Mouse (Mus musculus) forebrain, postnatal 0 days (tissue): ENCODE results near the gene Medag. TPM values are rescaled to one million over a fixed set of nuclear protein-coding genes. Genes with fewer than 3 reads are reported as not detected.

Source experiments
- ATAC-seq: fragments of 200-750 bp; cut with Nextera tagmentation; 2 replicates; pipeline ENCODE4 v1.8.0; 2017; ENCODE audit warnings: mild to moderate bottlenecking, moderate library complexity
- DNase-seq: peaks from one replicate; pipeline ENCODE4 v3.0.0-alpha.2; 2015
- H3K27ac ChIP-seq: fragments of 300-500 bp; sonication (generic); 2 replicates; pipeline ENCODE4 v1.5.1; 2014; ENCODE audit warnings: low read depth, mild to moderate bottlenecking, antibody characterized with exemption, low read length, moderate library complexity, mixed read lengths
- H3K27me3 ChIP-seq: fragments of 300-500 bp; sonication (generic); 2 replicates; pipeline ENCODE4 v1.6.1; 2014; ENCODE audit warnings: mild to moderate bottlenecking, low read length, mixed read lengths; ENCODE audit not compliant: insufficient read depth
- H3K36me3 ChIP-seq: fragments of 300-500 bp; sonication (generic); 2 replicates; pipeline ENCODE4 v1.6.1; 2014; ENCODE audit warnings: mild to moderate bottlenecking, moderate library complexity; ENCODE audit not compliant: insufficient read depth
- H3K4me1 ChIP-seq: fragments of 300-500 bp; sonication (generic); 2 replicates; pipeline ENCODE4 v1.6.1; 2014; ENCODE audit warnings: antibody characterized with exemption; ENCODE audit not compliant: insufficient read depth
- H3K4me2 ChIP-seq: fragments of 300-500 bp; sonication (generic); 2 replicates; pipeline ENCODE4 v1.6.1; 2014; ENCODE audit warnings: low read depth, mild to moderate bottlenecking, moderate library complexity
- H3K4me3 ChIP-seq: fragments of 300-500 bp; sonication (generic); 2 replicates; pipeline ENCODE4 v1.5.1; 2014; ENCODE audit warnings: low read depth, low read length, mixed read lengths
- H3K9ac ChIP-seq: fragments of 300-500 bp; sonication (generic); 2 replicates; pipeline ENCODE4 v1.6.1; 2014; ENCODE audit warnings: mild to moderate bottlenecking
- H3K9me3 ChIP-seq: fragments of 300-500 bp; sonication (generic); 2 replicates; pipeline ENCODE4 v1.6.1; 2016; ENCODE audit warnings: low read length
- CTCF ChIP-seq: sonication (generic); IDR thresholded peaks from 2 replicates; pipeline ENCODE4 v1.5.1; 2016; ENCODE audit warnings: antibody characterized with exemption, control low read depth, low read depth
- WGBS: fragments of 180-500 bp; shearing (Covaris S2); extraction: QIAGEN DNeasy Blood & Tissue Kit; methylation state at CpG from one replicate; pipeline ENCODE4 v1.1.7; 2014; 5-methylcytosine and 5-hydroxymethylcytosine counted together
- polyA plus RNA-seq: library from polyadenylated mRNA; unstranded; fragments of >200 nt; fragmentation: Nextera tagmentation; extraction: Ambion mirVana; gene quantifications from 2 replicates; pipeline ENCODE4 v1.2.1, GENCODE M21; 2015
- total RNA-seq: library from RNA; depleted of rRNA; stranded (reverse); fragments of >200 nt; gene quantifications from 2 replicates; pipeline ENCODE4 v1.2.3, GENCODE M21; 2014

Medag gene
- total and polyA plus RNA-seq, 2 experiments from 2014 or later: 1.8 to 2.1 TPM

- Histone ChIP-seq H3K9ac (no peak overlapping the region), H3K9me3 (no peaks in the 10 kb centered on the region), H3K4me2 (no peak overlapping the region), H3K36me3 (no peaks in the 10 kb centered on the region), H3K4me3 (no peak overlapping the region), H3K4me1 (peaks cover 16% of the 10 kb centered on the region), H3K27ac (no peak overlapping the region), H3K27me3 (no peaks in the 10 kb centered on the region)
- WGBS: 85% methylated on average over 10 of the region's 10 CpGs
- TF ChIP-seq CTCF: no peak
- ATAC-seq (no peak), DNase-seq (no peak)
These were observed 1.1 kb downstream of the Medag start for GRCm38 (mm10) chr5:149412671-149413070.

- Histone ChIP-seq H3K27ac (no peak overlapping the region), H3K4me2 (no peak overlapping the region), H3K4me1 (peaks cover 16% of the 10 kb centered on the region), H3K27me3 (no peaks in the 10 kb centered on the region), H3K36me3 (no peaks in the 10 kb centered on the region), H3K9me3 (no peaks in the 10 kb centered on the region), H3K4me3 (no peak overlapping the region), H3K9ac (no peak overlapping the region)
- 83% methylated on average over 9 of the region's 9 CpGs for WGBS
- ATAC-seq (no peak), DNase-seq (no peak)
- no peak for TF ChIP-seq CTCF
These were observed 3.0 kb downstream of the Medag start for GRCm38 (mm10) chr5:149414369-149415167.

GRCm38 (mm10) chr5:149417381-149417780, 5.8 kb downstream of the Medag start:
- no peak for ATAC-seq
- TF ChIP-seq CTCF: peak; percentile 52
- H3K4me1 ChIP-seq: peaks cover 2% of the 10 kb centered on the region; the same call in 1 of the 2 replicates
- H3K27ac ChIP-seq: no peak overlapping the region
- H3K36me3 ChIP-seq: no peaks in the 10 kb centered on the region
- H3K4me2 ChIP-seq: no peak overlapping the region
- H3K9ac ChIP-seq: no peak overlapping the region
- no peak for DNase-seq
- no peaks in the 10 kb centered on the region for H3K27me3 ChIP-seq
- H3K9me3 ChIP-seq: no peaks in the 10 kb centered on the region
- H3K4me3 ChIP-seq: no peak overlapping the region
- 94% methylated on average over 4 of the region's 4 CpGs for WGBS

GRCm38 (mm10) chr5:149426525-149426924, 15.0 kb downstream of the Medag start:
- H3K36me3 ChIP-seq: no peaks in the 10 kb centered on the region
- ATAC-seq (no peak), DNase-seq (no peak)
- no peak overlapping the region for H3K4me2 ChIP-seq
- H3K9ac ChIP-seq: no peak overlapping the region
- H3K27me3 ChIP-seq: no peaks in the 10 kb centered on the region
- H3K27ac ChIP-seq: no peak overlapping the region
- H3K9me3 ChIP-seq: no peaks in the 10 kb centered on the region
- WGBS: 91% methylated on average over 3 of the region's 3 CpGs
- no peak for TF ChIP-seq CTCF
- H3K4me3 ChIP-seq: no peak overlapping the region
- H3K4me1 ChIP-seq: 0 out of 2 replicates have a peak, but pooled peaks cover 13% of the 10 kb centered on the region

GRCm38 (mm10) chr5:149427277-149428060, 15.9 kb downstream of the Medag start:
- H3K4me3 ChIP-seq: no peak overlapping the region
- H3K9ac ChIP-seq: no peak overlapping the region
- ATAC-seq (no peak), DNase-seq (no peak)
- H3K4me2 ChIP-seq: no peak overlapping the region
- 0 out of 2 replicates have a peak, but pooled peaks cover 13% of the 10 kb centered on the region for H3K4me1 ChIP-seq
- no peaks in the 10 kb centered on the region for H3K9me3 ChIP-seq
- no peaks in the 10 kb centered on the region for H3K36me3 ChIP-seq
- H3K27me3 ChIP-seq: no peaks in the 10 kb centered on the region
- no peak overlapping the region for H3K27ac ChIP-seq
- WGBS: 90% methylated on average over 8 of the region's 8 CpGs
- no peak for TF ChIP-seq CTCF

- no peak overlapping the region for H3K4me3 ChIP-seq
- ATAC-seq: peak; percentile 84
- WGBS: 5% methylated on average over 5 of the region's 6 CpGs
- peak overlapping the region; percentile 14; the same call in 1 of the 2 replicates for H3K4me2 ChIP-seq
- 0 out of 2 replicates have a peak, but pooled peaks have one; percentile 24 for TF ChIP-seq CTCF
- H3K27me3 ChIP-seq: no peaks in the 10 kb centered on the region
- no peaks in the 10 kb centered on the region for H3K36me3 ChIP-seq
- H3K27ac ChIP-seq: peak overlapping the region; percentile 62
- no peaks in the 10 kb centered on the region for H3K9me3 ChIP-seq
- H3K4me1 ChIP-seq: 0 out of 2 replicates have a peak, but pooled peaks cover 13% of the 10 kb centered on the region
- 0 out of 2 replicates have a peak overlapping the region, but pooled peaks have one; percentile 15 for H3K9ac ChIP-seq
- peak; percentile 61 for DNase-seq
These were observed 16.8 kb downstream of the Medag start for GRCm38 (mm10) chr5:149428347-149428746.
